Mouse (Mus musculus) E14TG2a.4 (cell line): ENCODE results near the gene Rogdi.

ENCODE experiments used
- H3K27me3 ChIP-seq: 2 replicates; pipeline ENCODE4 v1.6.1; 2014; ENCODE audit warnings: low read length, control low read depth; ENCODE audit not compliant: insufficient read depth
- H3K36me3 ChIP-seq: 2 replicates; pipeline ENCODE4 v1.6.1; 2014; ENCODE audit warnings: low read length, control low read depth; ENCODE audit not compliant: insufficient read depth
- H3K4me1 ChIP-seq: replicated peaks from 2 replicates; pipeline ENCODE4 v1.6.1; 2014; ENCODE audit warnings: low read depth, low read length, control low read depth
- H3K4me3 ChIP-seq: replicated peaks from 2 replicates; pipeline ENCODE4 v1.5.1; 2014; ENCODE audit warnings: mild to moderate bottlenecking, low read length
- H3K9me3 ChIP-seq: 2 replicates; pipeline ENCODE4 v1.6.1; 2014; ENCODE audit warnings: low read length, control low read depth
- CTCF ChIP-seq: conservative IDR thresholded peaks from 2 replicates; pipeline ENCODE4 v1.5.1; 2014; ENCODE audit warnings: low read length
- NANOG ChIP-seq: IDR thresholded peaks from 2 replicates; pipeline ENCODE4 v1.6.1; 2014; ENCODE audit warnings: borderline replicate concordance, low read length, mixed read lengths
- POU5F1 ChIP-seq: IDR thresholded peaks from 2 replicates; pipeline ENCODE4 v1.6.1; 2014; ENCODE audit warnings: low read length, borderline replicate concordance

The Rogdi gene

GRCm38 (mm10) chr16:5007067-5007466 lies 6.3 kb downstream of the Rogdi start, which contains the start of gene Smim22:
Gene Smim22 (plus strand): TSS chr16:5007288.
- Histone ChIP-seq H3K27me3 (no peaks in the 10 kb centered on the region), H3K36me3 (peaks cover 39% of the 10 kb centered on the region), H3K9me3 (no peaks in the 10 kb centered on the region), H3K4me1 (peaks cover 51% of the 10 kb centered on the region), H3K4me3 (peak within 1 kb of the TSS; percentile 39)
- TF ChIP-seq POU5F1 (no peak), CTCF (no peak), NANOG (no peak)

GRCm38 (mm10) chr16:5000611-5001010 lies 12.7 kb downstream of the Rogdi start:
- Histone ChIP-seq H3K4me3 (no peak overlapping the region), H3K9me3 (no peaks in the 10 kb centered on the region), H3K4me1 (peaks cover 5% of the 10 kb centered on the region; the same call in 1 of the 2 replicates), H3K27me3 (no peaks in the 10 kb centered on the region), H3K36me3 (no peaks in the 10 kb centered on the region)
- TF ChIP-seq CTCF: no peak
- TF ChIP-seq NANOG: no peak
- TF ChIP-seq POU5F1: no peak

- TF ChIP-seq POU5F1 (no peak), CTCF (no peak), NANOG (no peak)
- H3K36me3 ChIP-seq: no peaks in the 10 kb centered on the region
- H3K4me3 ChIP-seq: no peak overlapping the region
- H3K27me3 ChIP-seq: no peaks in the 10 kb centered on the region
- peaks cover 5% of the 10 kb centered on the region; the same call in 1 of the 2 replicates for H3K4me1 ChIP-seq
- H3K9me3 ChIP-seq: no peaks in the 10 kb centered on the region
These were observed 14.4 kb downstream of the Rogdi start for GRCm38 (mm10) chr16:4998984-4999383.

- no peaks in the 10 kb centered on the region for H3K27me3 ChIP-seq
- H3K36me3 ChIP-seq: no peaks in the 10 kb centered on the region
- TF ChIP-seq CTCF: no peak
- no peak for TF ChIP-seq POU5F1
- TF ChIP-seq NANOG: no peak
- no peaks in the 10 kb centered on the region for H3K9me3 ChIP-seq
- no peak within 1 kb of the TSS for H3K4me3 ChIP-seq
- H3K4me1 ChIP-seq: peaks cover 5% of the 10 kb centered on the region; the same call in 1 of the 2 replicates
These were observed 15.8 kb downstream of the Rogdi start, which contains the start of gene Sept12 for GRCm38 (mm10) chr16:4997553-4997952. Gene Sept12 (minus strand): TSS chr16:4997852.

- no peaks in the 10 kb centered on the region for H3K9me3 ChIP-seq
- H3K4me1 ChIP-seq: peaks cover 5% of the 10 kb centered on the region; the same call in 1 of the 2 replicates
- H3K36me3 ChIP-seq: no peaks in the 10 kb centered on the region
- no peak for TF ChIP-seq POU5F1
- no peak for TF ChIP-seq NANOG
- no peak for TF ChIP-seq CTCF
- no peak overlapping the region for H3K4me3 ChIP-seq
- no peaks in the 10 kb centered on the region for H3K27me3 ChIP-seq
These were observed 20.1 kb downstream of the Rogdi start for GRCm38 (mm10) chr16:4993276-4993675.

GRCm38 (mm10) chr16:4984717-4985116 lies 28.6 kb downstream of the Rogdi start:
- Histone ChIP-seq H3K27me3 (no peaks in the 10 kb centered on the region), H3K4me1 (peaks cover 8% of the 10 kb centered on the region), H3K36me3 (no peaks in the 10 kb centered on the region), H3K4me3 (no peak overlapping the region), H3K9me3 (no peaks in the 10 kb centered on the region)
- TF ChIP-seq CTCF (no peak), POU5F1 (no peak), NANOG (no peak)

- Histone ChIP-seq H3K9me3 (no peaks in the 10 kb centered on the region), H3K27me3 (no peaks in the 10 kb centered on the region), H3K4me1 (peaks cover 21% of the 10 kb centered on the region), H3K4me3 (no peak overlapping the region), H3K36me3 (no peaks in the 10 kb centered on the region)
- TF ChIP-seq POU5F1: no peak
- peak; percentile 56 for TF ChIP-seq CTCF
- TF ChIP-seq NANOG: no peak
These were observed 33.5 kb downstream of the Rogdi start for GRCm38 (mm10) chr16:4979755-4980380.

- H3K27me3 ChIP-seq: no peaks in the 10 kb centered on the region
- TF ChIP-seq NANOG (no peak), CTCF (no peak), POU5F1 (no peak)
- peaks cover 17% of the 10 kb centered on the region for H3K4me1 ChIP-seq
- H3K9me3 ChIP-seq: no peaks in the 10 kb centered on the region
- no peaks in the 10 kb centered on the region for H3K36me3 ChIP-seq
- H3K4me3 ChIP-seq: no peak overlapping the region
These were observed 34.9 kb downstream of the Rogdi start for GRCm38 (mm10) chr16:4978275-4979051.
